ENCODE assay signal across 33 mouse cellular contexts in the genomic region with DNA sequence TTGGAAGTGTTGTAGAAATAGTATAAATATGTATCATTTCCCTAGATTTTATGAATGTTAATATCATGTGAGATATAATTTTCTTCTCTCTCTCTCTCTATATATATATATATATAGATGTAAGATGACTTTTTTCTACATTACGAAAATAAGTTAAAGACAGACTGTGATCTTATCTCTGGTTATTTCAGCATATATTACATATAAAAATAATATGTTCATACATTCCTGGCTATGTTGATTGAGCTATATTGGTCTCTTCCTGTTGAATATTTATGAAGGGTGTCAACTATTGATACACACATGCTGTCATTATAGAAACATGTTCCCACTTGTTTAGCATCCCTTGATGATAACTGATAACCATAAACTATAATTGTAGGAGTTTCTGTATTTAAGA.
"Had no signal": no experiment of that assay in that cellular context is flagged by ENCODE, and none has a peak within 500 bp of the region (broad histone marks: within the 10 kb centered on the region; RNA-seq: fewer than 3 reads in every experiment).

No protein-coding gene starts in this region.

- H3K36me3 ChIP-seq: heart, embryonic 13.5 days; heart, embryonic 15.5 days; hindbrain, embryonic 10.5 days; hindbrain, embryonic 12.5 days; hindbrain, embryonic 13.5 days; hindbrain, embryonic 15.5 days; intestine, embryonic 15.5 days; kidney, embryonic 15.5 days had no signal

- H3K9ac ChIP-seq: heart, embryonic 13.5 days; heart, embryonic 15.5 days; hindbrain, embryonic 12.5 days; hindbrain, embryonic 13.5 days; hindbrain, embryonic 14.5 days; hindbrain, embryonic 15.5 days; intestine, embryonic 15.5 days; kidney, embryonic 15.5 days had no signal

- H3K27me3 ChIP-seq: heart, embryonic 13.5 days; heart, embryonic 15.5 days; hindbrain, embryonic 12.5 days; hindbrain, embryonic 13.5 days; hindbrain, embryonic 15.5 days; intestine, embryonic 15.5 days; kidney, embryonic 15.5 days had no signal

- H3K9me3 ChIP-seq: heart, embryonic 13.5 days; heart, embryonic 15.5 days; hindbrain, embryonic 10.5 days; hindbrain, embryonic 12.5 days; hindbrain, embryonic 13.5 days; hindbrain, embryonic 15.5 days; intestine, embryonic 15.5 days; kidney, embryonic 15.5 days had no signal

- H3K4me3 ChIP-seq: heart, embryonic 13.5 days; heart, embryonic 15.5 days; hindbrain, embryonic 10.5 days; hindbrain, embryonic 12.5 days; hindbrain, embryonic 13.5 days; hindbrain, embryonic 15.5 days; intestine, embryonic 15.5 days; kidney, embryonic 15.5 days; layer of hippocampus, adult 2 months; left cerebral cortex, adult 2 months had no signal

- ATAC-seq: hindbrain, embryonic 16.5 days; hindbrain, postnatal 0 days; inflammation-experienced regulatory T-cells, adult 6 months; intestine, embryonic 15.5 days; intestine, embryonic 16.5 days; intestine, postnatal 0 days had no signal

- H3K4me2 ChIP-seq: heart, embryonic 13.5 days; heart, embryonic 15.5 days; hindbrain, embryonic 12.5 days; hindbrain, embryonic 13.5 days; hindbrain, embryonic 14.5 days; hindbrain, embryonic 15.5 days; intestine, embryonic 15.5 days; kidney, embryonic 15.5 days had no signal

- DNase-seq: heart, postnatal 10 days; heart, postnatal 14 days; heart, postnatal 36 days; heart, postnatal 4 days; kidney, adult 11 months; kidney, adult 18-20 months; kidney, adult 2 months; kidney, adult 8-10 months; kidney, adult 9 months; kidney, postnatal 10 days; kidney, postnatal 14 days; kidney, postnatal 25 days; kidney, postnatal 36 days; kidney, postnatal 4 days; layer of hippocampus, adult 9-11 months; layer of hippocampus, postnatal 36 days had no signal

- H3K4me1 ChIP-seq: hindbrain, embryonic 10.5 days; hindbrain, embryonic 12.5 days; hindbrain, embryonic 13.5 days; hindbrain, embryonic 15.5 days; intestine, embryonic 15.5 days had no signal

- H3K27ac ChIP-seq: heart, embryonic 13.5 days; heart, embryonic 15.5 days; hindbrain, embryonic 10.5 days; hindbrain, embryonic 12.5 days; hindbrain, embryonic 13.5 days; hindbrain, embryonic 14.5 days; hindbrain, embryonic 15.5 days; hindbrain, postnatal 0 days; intestine, embryonic 15.5 days; kidney, embryonic 15.5 days; kidney, postnatal 0 days; layer of hippocampus, adult 2 months; left cerebral cortex, adult 2 months had no signal
